Mouse (Mus musculus): ENCODE data around the gene Calr. TPM values are rescaled to one million over a fixed set of nuclear protein-coding genes. Genes with fewer than 3 reads are reported as not detected.
A peak's percentile ranks its signal among the peaks of the same experiment; 100 is the strongest.
"Not testable (repeated sequence)": the region's sequence is repeated elsewhere in the genome, so short reads cannot be mapped to it uniquely, and the experiment has no call there.

Calr gene
- total RNA-seq, 2 experiments from 2014 or later: 178 to 214 TPM

GRCm38 (mm10) chr8:84844397-84845070 is 2.2 kb downstream of the Calr start:
- DNase-seq: no peak

DNA sequence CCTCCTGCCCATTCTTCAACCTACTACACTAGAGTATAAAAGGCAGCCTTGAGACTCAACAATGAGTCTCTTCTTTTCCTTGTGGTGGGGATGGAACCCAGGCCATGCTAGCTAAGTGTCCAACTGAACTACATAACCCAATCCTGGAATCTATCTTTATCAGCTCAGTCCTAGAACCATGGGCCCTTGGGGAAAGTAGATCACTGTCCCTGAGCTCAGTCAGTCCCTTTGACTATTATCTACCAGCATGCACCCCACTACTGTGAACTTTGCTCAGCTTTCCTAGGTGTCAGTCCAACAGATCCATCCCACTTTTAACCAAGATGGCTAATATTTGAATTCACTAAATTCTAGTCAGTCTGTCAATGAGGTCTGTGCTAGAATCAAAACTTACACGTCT is 5.2 kb downstream of the Calr start:
- DNase-seq: no peak

GRCm38 (mm10) chr8:84840248-84840999 is 6.3 kb downstream of the Calr start, which contains the start of gene Rad23a:
TSS of gene Rad23a (minus strand) at chr8:84840665.
- peak; percentile 87 for DNase-seq

DNA sequence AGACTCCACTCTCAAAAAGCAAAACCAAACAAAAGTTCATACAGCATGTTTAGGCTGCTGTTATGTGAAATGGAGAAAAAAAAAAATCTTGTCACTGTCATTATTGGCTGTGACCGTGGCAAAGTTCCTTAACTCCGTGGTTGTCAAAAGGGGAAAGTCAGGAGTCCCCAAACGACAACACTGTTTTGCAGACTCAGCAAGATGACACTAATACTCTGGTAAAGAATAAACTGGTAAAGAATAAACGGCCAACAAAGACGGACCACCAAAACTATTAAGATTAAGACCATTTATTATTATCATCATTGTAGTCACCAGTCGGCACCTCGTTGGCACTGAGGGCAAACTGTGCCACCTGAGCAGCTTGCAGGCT is 6.9 kb downstream of the Calr start:
- no peak for DNase-seq

- no peak for DNase-seq
Measured at GRCm38 (mm10) chr8:84839411-84839810, 7.3 kb downstream of the Calr start.

- no peak for DNase-seq
Measured at GRCm38 (mm10) chr8:84838513-84838912, 8.2 kb downstream of the Calr start.

- no peak for DNase-seq
Measured at GRCm38 (mm10) chr8:84837912-84838470, 8.7 kb downstream of the Calr start.

DNA sequence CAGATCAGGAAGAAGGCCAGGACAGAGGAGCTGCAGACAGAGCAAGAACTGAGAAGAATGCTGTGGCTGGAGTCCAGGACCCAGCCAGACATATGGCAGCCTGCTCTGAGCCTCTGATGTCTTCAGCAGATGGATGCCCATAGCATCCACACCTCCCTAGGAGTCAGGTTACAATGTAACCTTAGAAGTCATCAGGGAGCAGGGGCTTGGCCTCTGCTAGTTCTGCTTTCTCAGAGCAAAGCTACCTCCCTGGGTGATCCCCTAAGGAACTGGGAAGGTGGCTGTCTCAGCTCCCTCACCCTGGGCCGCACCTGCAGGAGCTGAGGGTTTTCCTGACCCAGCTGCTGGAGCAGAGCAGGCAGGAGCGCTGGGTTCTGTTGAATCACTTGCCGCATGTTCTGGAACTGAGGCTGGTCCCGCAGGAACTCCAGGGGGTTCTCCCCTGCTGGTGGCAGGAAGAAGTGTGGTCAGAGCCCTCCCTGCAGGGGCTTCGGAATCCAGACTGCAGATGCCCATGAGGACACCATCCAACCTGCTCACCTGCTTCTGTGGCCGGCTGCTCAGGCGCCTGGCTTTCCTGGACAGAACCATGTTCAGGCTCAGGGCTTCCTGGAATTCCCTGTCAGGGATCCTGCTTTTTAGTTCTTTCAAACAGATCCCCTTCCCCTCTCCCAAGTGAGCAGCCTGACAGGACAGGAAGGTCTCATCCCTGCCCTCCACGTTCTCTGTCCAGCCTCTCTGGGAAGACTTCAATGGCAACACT is 9.4 kb downstream of the Calr start:
- DNase-seq: no peak

DNA sequence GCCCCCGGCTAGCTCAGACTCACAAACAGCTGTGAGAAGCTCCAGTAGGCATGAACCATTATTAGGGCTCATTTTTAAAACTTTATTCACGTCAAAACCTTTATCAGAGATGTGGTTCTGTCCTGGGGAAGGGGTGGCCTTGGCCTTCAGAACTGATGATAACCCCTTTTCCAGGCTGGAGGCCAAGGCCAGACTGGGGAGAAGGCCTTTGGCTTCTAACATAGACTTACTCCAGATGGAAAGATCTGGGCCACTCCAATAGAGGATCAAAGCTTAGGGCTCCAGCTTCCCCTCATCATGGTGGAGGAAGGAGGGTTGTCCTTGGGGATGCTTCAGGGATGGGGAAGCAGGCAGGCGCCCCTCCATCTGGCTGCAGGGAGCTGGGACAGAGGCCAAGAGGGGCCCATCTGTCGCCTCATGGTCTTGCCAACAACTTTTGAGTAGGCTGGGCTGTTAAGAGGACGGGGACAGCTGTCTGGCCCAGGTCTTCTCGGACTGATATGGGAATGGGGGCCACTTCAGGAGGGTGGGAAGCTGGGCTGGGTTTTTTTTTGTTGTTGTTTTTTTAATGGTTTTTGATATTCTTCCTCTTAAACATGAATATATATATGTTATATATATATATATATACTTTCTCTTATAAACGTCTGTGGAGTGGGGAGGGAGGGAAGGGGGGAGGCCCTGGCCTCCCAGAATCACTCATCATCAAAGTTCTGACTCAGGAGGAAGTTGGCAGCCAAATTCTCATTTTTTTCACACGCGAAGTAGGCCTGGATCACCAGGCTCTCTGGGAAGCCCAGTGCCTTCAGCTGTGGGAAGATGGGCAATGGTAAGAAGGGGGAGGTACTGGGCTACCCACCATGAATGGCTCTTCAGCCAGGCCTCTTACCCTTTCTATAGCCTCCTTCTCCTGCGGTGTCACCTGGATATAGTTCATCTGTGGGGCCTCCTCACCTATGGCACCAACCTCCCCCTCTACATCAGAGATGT is 11.6 kb downstream of the Calr start:
- no peak for DNase-seq

DNA sequence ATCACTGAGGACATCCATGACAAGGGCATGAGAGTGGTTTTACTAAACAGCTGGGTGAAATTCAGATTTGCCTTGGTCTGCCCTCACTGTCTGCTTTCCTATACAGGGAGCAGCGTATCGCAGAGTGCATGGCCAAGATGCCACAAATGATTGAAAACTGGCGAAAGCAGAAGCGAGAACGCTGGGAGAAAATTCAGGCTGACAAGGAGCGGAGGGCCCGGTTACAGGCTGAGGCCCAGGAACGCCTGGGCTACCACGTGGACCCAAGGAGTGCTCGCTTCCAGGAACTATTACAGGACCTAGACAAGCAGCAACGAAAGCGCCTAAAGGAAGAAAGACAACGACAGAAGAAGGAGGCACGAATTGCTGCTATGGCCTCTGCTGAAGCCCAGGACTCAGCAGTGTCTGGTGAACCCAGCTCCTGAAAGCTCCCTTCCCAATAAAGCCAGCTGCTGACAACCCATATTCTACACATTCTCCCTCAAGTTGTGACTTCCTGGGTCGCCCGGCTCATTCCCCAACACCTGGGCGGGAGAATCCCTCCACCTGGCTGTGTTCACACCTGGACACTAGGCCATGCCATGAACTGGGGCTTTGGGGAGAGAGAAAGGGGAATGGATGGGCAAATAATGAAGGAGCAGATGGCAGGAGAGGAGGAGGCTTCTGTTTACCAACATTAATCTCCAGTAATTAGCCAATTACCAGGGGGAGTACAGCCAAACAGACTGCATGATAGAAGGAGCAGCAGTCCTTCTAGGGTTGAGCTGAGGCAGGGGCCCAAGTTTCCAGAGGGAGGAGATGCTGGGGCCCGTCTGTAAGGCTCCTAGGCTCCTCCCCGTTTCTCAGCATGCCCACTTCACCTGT is 12.5 kb downstream of the Calr start:
- DNase-seq: no peak

- no peak for DNase-seq
Measured at GRCm38 (mm10) chr8:84832759-84833742, 13.7 kb downstream of the Calr start.

DNA sequence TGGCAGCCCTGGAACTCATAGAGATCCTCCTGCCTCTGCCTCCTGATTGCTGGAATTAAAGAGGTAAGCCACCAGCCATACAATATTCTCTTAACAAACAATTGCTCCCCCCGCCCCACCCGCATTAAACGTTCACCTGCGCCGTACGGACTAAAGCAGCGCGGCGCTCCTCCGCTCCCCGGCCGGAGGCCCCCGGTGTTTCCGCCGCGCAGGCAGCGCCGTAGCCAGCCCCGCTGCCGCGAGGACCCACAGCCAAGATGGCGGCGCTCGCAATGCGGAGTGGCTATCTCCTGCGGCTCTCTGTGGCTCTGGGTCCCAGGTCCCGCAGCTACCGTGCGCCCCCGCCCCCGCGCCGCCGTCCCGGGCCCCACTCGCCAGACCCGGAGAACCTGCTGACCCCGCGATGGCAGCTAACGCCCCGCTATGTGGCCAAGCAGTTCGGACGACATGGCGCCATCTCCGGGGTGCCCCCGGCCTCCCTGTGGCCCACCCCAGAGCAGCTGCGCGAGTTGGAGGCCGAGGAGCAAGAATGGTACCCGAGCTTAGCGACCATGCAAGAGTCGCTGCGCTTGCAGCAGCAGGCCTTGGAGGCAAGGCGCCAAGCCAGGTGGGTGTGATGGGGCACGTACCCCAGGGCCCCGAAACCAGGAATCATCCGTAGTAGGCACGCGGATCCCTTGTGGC is 14.6 kb downstream of the Calr start:
- peak; percentile 80 for DNase-seq

GRCm38 (mm10) chr8:84831490-84831889 is 15.2 kb downstream of the Calr start, which contains the start of gene Gadd45gip1:
TSS of gene Gadd45gip1 (plus strand) at chr8:84831522.
- peak; percentile 52 for DNase-seq

DNA sequence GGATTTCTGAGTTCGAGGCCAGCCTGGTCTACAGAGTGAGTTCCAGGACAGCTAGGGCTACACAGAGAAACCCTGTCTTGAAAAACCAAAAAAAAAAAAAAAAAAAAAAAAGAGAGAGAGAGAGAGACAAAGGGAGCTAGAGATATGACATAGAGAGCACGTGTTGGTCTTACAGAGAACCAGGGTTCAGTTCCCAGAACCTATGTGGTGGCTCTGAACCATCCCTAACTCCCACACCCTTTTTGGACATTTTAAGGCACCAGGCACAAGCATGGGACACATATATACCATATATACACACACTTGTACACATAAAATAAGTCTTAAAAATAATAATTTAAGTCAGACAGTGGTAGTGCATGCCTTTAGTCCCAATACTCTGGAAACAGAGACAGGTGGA is 20.2 kb downstream of the Calr start:
- not testable (repeated sequence) for DNase-seq

DNA sequence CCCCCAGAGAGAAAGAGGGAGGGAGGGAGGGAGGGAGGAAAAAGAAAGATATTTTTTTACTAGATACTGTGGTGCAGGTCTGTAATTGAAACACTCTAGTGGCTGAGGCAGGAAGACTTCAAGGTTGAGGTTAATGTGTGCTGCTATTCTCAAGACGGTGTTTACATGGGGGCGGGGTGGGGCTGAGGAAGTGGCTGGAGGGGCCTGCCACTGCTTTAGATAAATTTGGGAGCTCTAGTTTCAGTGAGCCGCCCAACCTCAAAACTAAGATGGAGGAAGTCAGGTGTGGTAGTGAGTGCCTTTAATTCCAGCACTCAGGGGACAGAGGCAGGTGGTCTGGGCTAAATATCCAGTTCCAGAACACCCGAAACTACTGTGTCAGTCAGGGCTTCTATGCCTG is 21.1 kb downstream of the Calr start:
- DNase-seq: no peak

- peak; percentile 53 for DNase-seq
Measured at GRCm38 (mm10) chr8:84823653-84824052, 23.1 kb downstream of the Calr start.

DNA sequence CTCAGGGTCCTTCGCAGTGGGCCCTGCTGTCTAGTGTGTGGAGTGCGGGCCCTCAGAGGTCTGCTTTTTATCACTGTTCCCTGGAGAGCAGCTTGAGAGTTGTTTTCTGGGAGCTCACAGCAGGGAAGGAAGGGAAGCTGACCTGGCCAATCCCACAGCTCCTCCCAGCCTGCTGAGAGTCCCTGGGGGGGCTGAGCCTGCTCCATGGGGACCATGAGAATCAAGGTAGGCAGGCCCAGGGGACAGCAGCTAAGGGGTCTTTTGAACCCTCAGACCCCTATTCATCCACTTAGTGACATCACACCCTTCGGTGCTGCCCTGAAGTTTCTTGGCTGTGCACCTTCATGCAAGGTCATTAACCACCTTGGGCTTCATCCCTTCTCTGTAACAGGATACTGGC is 24.0 kb downstream of the Calr start, which contains the start of gene Dand5:
Dand5 (minus strand) TSS at position 101 of the 400 bp plus-strand sequence.
- DNase-seq: no peak

- DNase-seq: peak; percentile 22
Measured at GRCm38 (mm10) chr8:84816117-84816516, 30.6 kb downstream of the Calr start.
